In genomic region chrX:94048048-94048447, GRCm38 (mm10) we compare ENCODE assay signal across 8 mouse cellular contexts.
DNase-seq lines count a peak whose midpoint lies in the region; ATAC-seq and TF ChIP-seq lines count a peak whose summit lies in the region.

No protein-coding gene starts in this region.

- no peak overlapping the region for H3K9ac ChIP-seq in forebrain, embryonic 11.5 days (ENCODE audit: low read length)
- H3K9ac ChIP-seq in midbrain, postnatal 0 days (replicated peaks; ENCODE audit: low read length, poor library complexity, severe bottlenecking): no peak overlapping the region
- no peak overlapping the region for H3K9ac ChIP-seq in midbrain, embryonic 16.5 days (ENCODE audit: low read depth, low read length)
- no peak overlapping the region for H3K9ac ChIP-seq in heart, postnatal 0 days (replicated peaks; ENCODE audit: low read depth, low read length)
- no peak overlapping the region for H3K9ac ChIP-seq in liver, embryonic 11.5 days (ENCODE audit: low read depth, low read length)

- no peaks in the 10 kb centered on the region for H3K4me1 ChIP-seq in forebrain, embryonic 11.5 days (replicated peaks; ENCODE audit: control insufficient read depth, insufficient read depth, low read length)
- H3K4me1 ChIP-seq in forebrain, embryonic 10.5 days: no peaks in the 10 kb centered on the region
- H3K4me1 ChIP-seq in midbrain, postnatal 0 days (ENCODE audit: insufficient read depth, low read length): no peaks in the 10 kb centered on the region
- H3K4me1 ChIP-seq in midbrain, embryonic 16.5 days (ENCODE audit: control insufficient read depth, insufficient read depth, low read length): no peaks in the 10 kb centered on the region
- no peaks in the 10 kb centered on the region for H3K4me1 ChIP-seq in heart, postnatal 0 days (ENCODE audit: control insufficient read depth, insufficient read depth)
- no peaks in the 10 kb centered on the region for H3K4me1 ChIP-seq in liver, embryonic 11.5 days (replicated peaks; ENCODE audit: control insufficient read depth, insufficient read depth, low read length)

- WGBS in forebrain, embryonic 11.5 days: 23% methylated on average over 5 of the region's 5 CpGs
- 34% methylated on average over 5 of the region's 5 CpGs for WGBS in forebrain, embryonic 10.5 days
- WGBS in midbrain, postnatal 0 days: 24% methylated on average over 5 of the region's 5 CpGs
- WGBS in midbrain, embryonic 16.5 days: 17% methylated on average over 5 of the region's 5 CpGs
- WGBS in heart, postnatal 0 days: 36% methylated on average over 5 of the region's 5 CpGs
- 63% methylated on average over 5 of the region's 5 CpGs for WGBS in liver, embryonic 11.5 days

- no peak overlapping the region for H3K4me2 ChIP-seq in forebrain, embryonic 11.5 days (ENCODE audit: low read depth, low read length, severe bottlenecking)
- H3K4me2 ChIP-seq in midbrain, postnatal 0 days (ENCODE audit: low read depth, low read length, poor library complexity, severe bottlenecking): no peak overlapping the region
- H3K4me2 ChIP-seq in midbrain, embryonic 16.5 days (ENCODE audit: low read length): no peak overlapping the region
- H3K4me2 ChIP-seq in heart, postnatal 0 days (ENCODE audit: low read depth, low read length): 0 out of 2 replicates have a peak overlapping the region, but pooled peaks have one; percentile 1
- no peak overlapping the region for H3K4me2 ChIP-seq in liver, embryonic 11.5 days

- no peaks in the 10 kb centered on the region for H3K36me3 ChIP-seq in forebrain, embryonic 11.5 days (ENCODE audit: control insufficient read depth, insufficient read depth, low read length)
- no peaks in the 10 kb centered on the region for H3K36me3 ChIP-seq in forebrain, embryonic 10.5 days (replicated peaks)
- H3K36me3 ChIP-seq in midbrain, postnatal 0 days (ENCODE audit: insufficient read depth, low read length): no peaks in the 10 kb centered on the region
- H3K36me3 ChIP-seq in midbrain, embryonic 16.5 days (ENCODE audit: control insufficient read depth, insufficient read depth, low read length): no peaks in the 10 kb centered on the region
- H3K36me3 ChIP-seq in heart, postnatal 0 days (replicated peaks; ENCODE audit: control insufficient read depth, insufficient read depth, low read length): no peaks in the 10 kb centered on the region
- no peaks in the 10 kb centered on the region for H3K36me3 ChIP-seq in liver, embryonic 11.5 days (ENCODE audit: control insufficient read depth, insufficient read depth, low read length)

- DNase-seq in forebrain, embryonic 11.5 days (ENCODE audit: low spot score): no peak
- DNase-seq in forebrain, embryonic 10.5 days (ENCODE audit: extremely low spot score, low spot score): no peak
- DNase-seq in midbrain, postnatal 0 days (ENCODE audit: low spot score): peak; percentile 19
- DNase-seq in heart, postnatal 0 days (ENCODE audit: low spot score): peak; percentile 12
- DNase-seq in right cerebral cortex, postnatal 14 days: peak; percentile 10
- DNase-seq in ovary, postnatal 10 days (ENCODE audit: low spot score): no peak
- no peak for DNase-seq in liver, embryonic 11.5 days (ENCODE audit: low spot score)

- no peak overlapping the region for H3K27ac ChIP-seq in forebrain, embryonic 11.5 days (ENCODE audit: low read depth, low read length)
- H3K27ac ChIP-seq in forebrain, embryonic 10.5 days: no peak overlapping the region
- no peak overlapping the region for H3K27ac ChIP-seq in midbrain, postnatal 0 days (ENCODE audit: low read depth, low read length)
- no peak overlapping the region for H3K27ac ChIP-seq in midbrain, embryonic 16.5 days (ENCODE audit: low read length)
- 0 out of 2 replicates have a peak overlapping the region, but pooled peaks have one; percentile 46 for H3K27ac ChIP-seq in heart, postnatal 0 days (ENCODE audit: low read depth)
- H3K27ac ChIP-seq in liver, embryonic 11.5 days (ENCODE audit: low read depth, low read length): no peak overlapping the region

- H3K4me3 ChIP-seq in forebrain, embryonic 11.5 days (ENCODE audit: low read depth, low read length): no peak overlapping the region
- no peak overlapping the region for H3K4me3 ChIP-seq in forebrain, embryonic 10.5 days
- H3K4me3 ChIP-seq in midbrain, postnatal 0 days (ENCODE audit: low read depth, low read length): no peak overlapping the region
- H3K4me3 ChIP-seq in midbrain, embryonic 16.5 days (ENCODE audit: low read depth, low read length): no peak overlapping the region
- no peak overlapping the region for H3K4me3 ChIP-seq in heart, postnatal 0 days (ENCODE audit: low read depth, low read length)
- H3K4me3 ChIP-seq in liver, embryonic 11.5 days (ENCODE audit: low read depth, low read length): no peak overlapping the region

- no peaks in the 10 kb centered on the region for H3K9me3 ChIP-seq in forebrain, embryonic 11.5 days (ENCODE audit: control insufficient read depth, low read length)
- H3K9me3 ChIP-seq in forebrain, embryonic 10.5 days: no peaks in the 10 kb centered on the region
- H3K9me3 ChIP-seq in midbrain, postnatal 0 days (ENCODE audit: low read length): no peaks in the 10 kb centered on the region
- no peaks in the 10 kb centered on the region for H3K9me3 ChIP-seq in midbrain, embryonic 16.5 days (replicated peaks; ENCODE audit: control insufficient read depth, low read length, poor library complexity, severe bottlenecking)
- no peaks in the 10 kb centered on the region for H3K9me3 ChIP-seq in heart, postnatal 0 days (replicated peaks; ENCODE audit: control insufficient read depth, low read length)
- no peaks in the 10 kb centered on the region for H3K9me3 ChIP-seq in liver, embryonic 11.5 days (ENCODE audit: control insufficient read depth, low read length)

- peaks cover 2% of the 10 kb centered on the region; the same call in 1 of the 2 replicates for H3K27me3 ChIP-seq in forebrain, embryonic 11.5 days (ENCODE audit: control insufficient read depth, insufficient read depth, low read length)
- H3K27me3 ChIP-seq in forebrain, embryonic 10.5 days (ENCODE audit: poor library complexity, severe bottlenecking): peaks cover 68% of the 10 kb centered on the region
- peaks cover 7% of the 10 kb centered on the region; the same call in 1 of the 2 replicates for H3K27me3 ChIP-seq in midbrain, postnatal 0 days (ENCODE audit: insufficient read depth, low read length)
- H3K27me3 ChIP-seq in midbrain, embryonic 16.5 days (ENCODE audit: control insufficient read depth, insufficient read depth, low read depth, low read length): no peaks in the 10 kb centered on the region
- no peaks in the 10 kb centered on the region for H3K27me3 ChIP-seq in heart, postnatal 0 days (ENCODE audit: control insufficient read depth, insufficient read depth, low read length)
- peaks cover 18% of the 10 kb centered on the region for H3K27me3 ChIP-seq in liver, embryonic 11.5 days (replicated peaks; ENCODE audit: control insufficient read depth, insufficient read depth, low read length)

- no peak for TF ChIP-seq CTCF in midbrain, postnatal 0 days (IDR thresholded peaks at IDR 0.05)
- no peak for TF ChIP-seq CTCF in heart, postnatal 0 days (IDR thresholded peaks at IDR 0.05; ENCODE audit: low read depth)

- peak; percentile 42; the same call in 1 of the 2 replicates for ATAC-seq in forebrain, embryonic 11.5 days (replicated peaks; ENCODE audit: low FRiP score)
- no peak for ATAC-seq in midbrain, postnatal 0 days (ENCODE audit: low FRiP score)
- ATAC-seq in midbrain, embryonic 16.5 days: no peak
- peak; percentile 63 for ATAC-seq in heart, postnatal 0 days (ENCODE audit: insufficient read depth, low read depth)
- ATAC-seq in liver, embryonic 11.5 days (replicated peaks; ENCODE audit: low FRiP score): no peak

- no peak for TF ChIP-seq EP300 in heart, postnatal 0 days (IDR thresholded peaks at IDR 0.05; ENCODE audit: low read depth)

Comparison
In these comparisons a context has a peak if more than half of its experiments do, and no peak if none do; other contexts are left out.
1. ATAC-seq: peak in forebrain, embryonic 11.5 days (single experiment) and heart, postnatal 0 days (single experiment); none in midbrain, postnatal 0 days (single experiment), midbrain, embryonic 16.5 days (single experiment) and liver, embryonic 11.5 days (single experiment).
2. DNase-seq: peak in midbrain, postnatal 0 days (single experiment), heart, postnatal 0 days (single experiment) and right cerebral cortex, postnatal 14 days (single experiment); none in forebrain, embryonic 11.5 days (single experiment), forebrain, embryonic 10.5 days (single experiment), ovary, postnatal 10 days (single experiment) and liver, embryonic 11.5 days (single experiment).